Mouse (Mus musculus): ENCODE data around the gene Numbl.
A peak's percentile ranks its signal among the peaks of the same experiment; 100 is the strongest.

Numbl gene

DNA sequence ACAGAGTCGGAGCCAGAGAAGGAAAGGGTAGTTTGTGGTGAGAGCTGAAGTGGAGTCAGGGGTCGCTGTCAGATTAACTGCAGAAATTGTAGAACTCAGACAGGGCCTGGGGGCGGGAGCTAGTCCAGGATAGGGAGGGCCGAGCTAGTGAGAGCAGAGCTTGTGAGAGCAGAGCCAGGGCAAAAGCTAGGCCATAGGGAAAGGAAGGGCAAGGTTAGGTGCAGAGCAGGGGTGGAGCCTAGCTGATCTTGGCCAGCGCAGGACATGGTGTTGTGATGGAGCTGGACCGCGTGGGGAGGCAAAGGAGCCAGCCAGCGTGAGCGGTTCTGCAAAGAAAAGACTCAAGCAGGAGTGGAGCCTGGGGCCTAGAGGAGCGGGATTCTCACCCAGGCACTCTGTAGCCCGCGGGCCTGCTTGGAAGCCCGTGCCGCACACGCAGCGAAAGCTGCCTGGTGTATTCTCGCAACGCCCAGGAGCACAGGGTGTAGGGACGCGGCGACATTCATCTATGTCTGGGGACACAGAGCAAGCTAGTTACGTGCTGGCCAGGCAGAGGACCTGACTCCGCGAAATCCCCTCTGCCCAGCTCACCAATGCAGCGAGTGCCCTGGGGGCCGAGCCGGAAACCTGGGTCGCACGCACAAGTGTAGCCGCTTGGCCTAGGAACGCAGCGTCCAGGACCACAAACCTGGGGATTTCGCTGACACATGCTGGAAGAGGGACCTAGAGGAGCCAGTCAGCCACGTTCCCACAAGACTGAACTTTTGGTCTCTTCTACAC is 68.1 kb downstream of the Numbl start:
- no peak for DNase-seq

DNA sequence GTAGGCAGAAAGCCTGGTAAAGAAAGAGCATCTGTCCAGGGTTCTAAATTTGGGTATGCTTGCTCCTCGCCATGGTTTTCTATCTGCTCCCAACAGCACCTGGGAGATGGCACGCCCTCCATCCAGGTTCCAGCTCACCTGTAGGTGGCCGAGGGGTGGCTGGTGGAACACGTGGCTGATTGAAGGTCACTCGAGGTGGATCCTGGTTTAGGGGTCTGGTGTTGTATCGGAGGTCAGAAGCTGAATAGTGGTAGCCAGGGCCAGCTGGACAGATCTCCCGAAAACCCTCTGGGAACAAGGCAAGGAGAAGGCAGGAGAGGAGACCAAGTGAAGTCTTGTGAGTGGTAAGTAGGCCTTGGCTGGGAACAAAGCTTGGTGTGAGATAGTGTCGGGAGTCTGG is 69.3 kb downstream of the Numbl start:
- no peak for DNase-seq

DNA sequence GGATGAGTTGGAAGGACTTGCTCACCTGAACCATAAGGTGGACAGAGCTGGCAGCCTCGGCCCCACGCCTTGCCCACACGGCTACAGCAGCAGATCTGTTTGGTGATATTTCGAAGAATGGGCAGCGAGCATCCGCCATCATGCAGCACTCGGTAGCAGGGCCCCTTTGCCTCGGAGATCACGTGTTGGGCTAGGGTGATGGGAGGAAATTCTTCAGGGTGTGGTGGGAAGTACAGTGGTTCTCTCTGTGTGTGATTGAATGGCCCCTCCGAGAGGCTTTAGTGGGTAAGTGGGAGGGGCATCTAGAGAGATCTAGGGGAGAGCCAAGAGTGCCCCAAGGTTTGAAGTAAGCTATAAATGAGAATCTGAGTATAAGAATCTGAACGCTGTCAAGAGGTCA is 69.9 kb downstream of the Numbl start:
- no peak for DNase-seq

DNA sequence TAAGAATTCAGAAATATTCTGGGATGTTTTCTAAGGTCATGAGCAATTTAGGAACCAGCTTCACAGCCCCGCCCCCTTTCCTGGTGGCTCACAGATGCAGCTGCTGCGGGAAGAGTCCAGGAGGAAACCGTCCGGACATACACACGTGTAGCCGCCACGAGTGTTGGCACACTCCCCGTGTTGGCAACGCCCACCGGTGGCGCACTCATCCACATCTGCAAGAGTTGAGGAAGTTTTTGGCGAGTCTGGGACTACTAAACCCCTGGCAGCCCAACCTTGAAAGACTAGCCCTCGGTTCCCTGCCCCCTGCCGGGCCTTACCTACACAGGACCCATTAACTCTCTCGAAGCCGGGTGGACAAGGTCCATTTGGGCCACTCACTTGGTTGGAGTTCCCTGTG is 70.4 kb downstream of the Numbl start:
- DNase-seq = no peak

DNA sequence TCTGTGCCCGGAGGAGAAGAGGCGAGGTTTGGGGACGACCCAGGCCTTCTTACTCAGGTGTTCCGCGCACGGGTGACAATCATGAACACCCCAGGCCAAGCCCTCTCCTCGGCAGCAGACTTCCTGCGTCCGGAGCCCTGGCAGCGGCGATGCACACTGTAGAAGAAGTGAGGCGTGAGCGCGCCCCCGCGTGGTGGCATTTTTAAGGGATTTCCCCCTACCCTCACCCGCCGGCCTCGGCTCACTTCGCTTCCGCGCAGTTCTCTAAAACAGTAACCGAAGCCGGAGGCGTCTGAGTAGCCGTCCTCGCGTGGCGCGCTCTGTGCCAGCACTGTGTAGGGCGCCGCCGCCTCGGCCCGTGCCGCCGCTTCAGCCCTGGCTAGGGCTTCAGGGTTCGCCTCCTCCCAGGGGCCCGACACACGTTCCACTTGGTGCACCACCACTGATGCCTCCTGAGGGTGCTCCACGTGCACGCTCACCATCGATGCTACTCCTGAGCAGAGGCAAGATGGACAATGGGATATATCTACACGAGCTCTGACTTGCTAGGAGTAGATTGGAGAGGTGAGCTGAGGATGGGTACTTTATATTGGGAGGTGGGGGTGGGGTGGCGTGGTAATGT is 71.2 kb downstream of the Numbl start:
- peak; percentile 80 for DNase-seq

DNA sequence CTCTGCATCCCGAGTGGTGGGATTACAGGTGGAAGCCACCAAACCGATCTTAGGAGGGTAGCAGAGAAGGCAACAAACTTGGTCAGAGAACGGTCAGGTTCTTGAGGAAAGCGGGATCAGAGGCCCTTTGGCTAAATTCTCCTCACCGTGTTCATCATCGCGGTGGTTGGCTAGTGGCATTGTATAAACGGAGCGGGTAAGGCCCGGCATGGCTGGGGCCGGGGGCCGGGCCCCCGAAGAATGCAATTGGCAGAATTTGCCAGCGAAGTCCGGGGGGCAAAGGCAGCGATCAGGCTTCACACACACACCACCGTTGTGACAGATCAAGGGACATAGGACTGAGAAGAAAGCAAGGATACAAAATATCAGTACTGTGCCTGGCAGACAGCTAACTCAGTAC is 71.7 kb downstream of the Numbl start:
- DNase-seq = no peak

DNA sequence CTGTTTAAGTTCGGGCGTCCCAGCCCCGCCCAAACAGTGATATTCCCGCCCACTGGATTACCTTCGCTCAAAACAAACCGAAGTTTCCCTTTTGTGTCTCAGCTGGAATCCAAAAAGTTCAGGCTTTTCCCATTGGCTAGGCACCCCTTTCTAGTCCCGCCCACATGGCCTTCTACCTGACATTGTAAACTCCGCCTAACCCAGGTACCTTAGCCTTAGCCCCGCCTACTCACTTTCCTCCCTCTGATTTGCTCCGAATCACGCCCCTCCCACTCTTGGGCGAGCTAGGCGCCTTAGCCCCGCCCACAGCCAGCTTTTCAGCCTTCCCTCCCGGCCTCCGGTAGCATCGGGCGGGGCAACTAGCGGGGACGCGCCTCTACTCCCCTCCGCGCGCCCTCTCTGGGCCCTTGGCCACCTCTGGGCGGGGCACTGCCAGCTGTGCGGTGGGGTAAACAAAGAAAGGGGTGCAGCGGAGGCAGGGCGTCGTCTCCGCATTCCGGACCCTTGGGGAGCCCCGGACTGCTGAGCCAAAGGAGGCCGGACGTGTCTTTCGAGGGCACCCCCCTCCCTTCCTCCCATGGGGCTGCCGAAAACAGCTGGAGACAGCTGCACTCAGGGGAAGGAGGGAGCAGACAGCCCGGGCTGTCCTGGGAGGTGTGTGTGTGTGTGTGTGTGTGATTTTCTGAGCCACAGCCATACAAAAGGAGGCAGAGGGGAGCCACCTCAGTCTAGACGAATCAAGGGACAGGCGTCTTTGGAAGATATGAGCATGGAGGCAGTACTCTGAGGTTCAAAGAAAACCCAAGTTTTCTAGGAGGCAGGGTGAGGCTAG is 72.7 kb downstream of the Numbl start:
- peak; percentile 92 for DNase-seq

DNA sequence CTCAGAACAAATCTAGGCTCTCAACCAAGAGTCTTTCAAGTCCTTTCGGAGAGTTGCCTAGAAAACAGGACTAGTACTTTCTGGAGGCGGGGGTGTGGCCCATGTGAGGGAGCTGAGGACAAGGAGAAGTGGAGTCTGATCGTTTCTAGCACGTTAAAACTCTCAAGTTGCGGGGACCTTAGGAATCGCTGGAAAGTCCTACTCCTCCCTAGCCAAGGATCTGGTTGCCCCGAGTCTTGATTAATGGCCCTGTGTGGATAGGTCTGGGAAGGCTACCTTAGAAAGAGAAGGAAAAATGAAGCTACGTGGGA is 73.3 kb downstream of the Numbl start:
- DNase-seq = no peak
